Mouse (Mus musculus): ENCODE data around the gene Rhd. TPM values are rescaled to one million over a fixed set of nuclear protein-coding genes. Genes with fewer than 3 reads are reported as not detected.
A peak's percentile ranks its signal among the peaks of the same experiment; 100 is the strongest.
"Not testable (repeated sequence)": the region's sequence is repeated elsewhere in the genome, so short reads cannot be mapped to it uniquely, and the experiment has no call there.

Rhd gene
- polyA plus RNA-seq, 1 experiment from 2014 or later = 1.3 TPM

DNA sequence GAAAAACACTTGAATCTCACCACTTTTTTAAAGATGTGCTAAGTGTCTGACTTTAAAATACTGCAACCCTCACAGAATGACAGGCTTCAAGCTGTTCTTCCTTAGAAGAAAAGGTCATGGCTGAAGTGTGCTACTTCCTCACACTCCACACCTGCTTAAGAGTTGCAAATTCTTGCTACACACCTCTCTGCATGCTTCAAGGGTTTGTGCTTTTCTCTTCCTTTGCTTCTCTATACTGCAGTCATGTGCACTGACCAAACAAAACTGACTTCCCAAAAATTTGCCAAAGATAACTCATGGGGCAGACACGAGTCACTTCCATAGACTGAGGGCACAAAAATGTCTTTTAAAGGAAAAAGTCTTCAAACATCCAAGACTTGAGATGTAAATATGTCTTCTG is 26.1 kb upstream of the Rhd start:
- no peak for ATAC-seq
- Histone ChIP-seq H3K4me2 (ENCODE audit: low read length) (no peak overlapping the region), H3K27me3 (ENCODE audit: control insufficient read depth, insufficient read depth, low read depth, low read length) (no peaks in the 10 kb centered on the region), H3K4me1 (ENCODE audit: control insufficient read depth, insufficient read depth, low read length) (peaks cover 3% of the 10 kb centered on the region; the same call in 1 of the 2 replicates), H3K9me3 (replicated peaks; ENCODE audit: control insufficient read depth, low read length, poor library complexity, severe bottlenecking) (no peaks in the 10 kb centered on the region), H3K9ac (ENCODE audit: low read depth, low read length) (no peak overlapping the region), H3K36me3 (ENCODE audit: control insufficient read depth, insufficient read depth, low read length) (peaks cover 2% of the 10 kb centered on the region; the same call in 1 of the 2 replicates), H3K4me3 (ENCODE audit: low read depth, low read length) (no peak overlapping the region), H3K27ac (ENCODE audit: low read length) (no peak overlapping the region)
- WGBS = 92% methylated on average over 1 of the region's 1 CpGs

- H3K4me2 ChIP-seq (ENCODE audit: low read length); H3K36me3 ChIP-seq (ENCODE audit: control insufficient read depth, insufficient read depth, low read length); ATAC-seq; H3K27ac ChIP-seq (ENCODE audit: low read length); H3K4me1 ChIP-seq (ENCODE audit: control insufficient read depth, insufficient read depth, low read length); H3K27me3 ChIP-seq (ENCODE audit: control insufficient read depth, insufficient read depth, low read depth, low read length); H3K9me3 ChIP-seq (replicated peaks; ENCODE audit: control insufficient read depth, low read length, poor library complexity, severe bottlenecking); H3K4me3 ChIP-seq (ENCODE audit: low read depth, low read length); H3K9ac ChIP-seq (ENCODE audit: low read depth, low read length): not testable (repeated sequence)
- WGBS = 88% methylated on average over 3 of the region's 3 CpGs
Observed at GRCm38 (mm10) chr4:134838706-134839105, 25.6 kb upstream of the Rhd start.

GRCm38 (mm10) chr4:134840231-134840630 is 24.1 kb upstream of the Rhd start:
- Histone ChIP-seq H3K27me3 (ENCODE audit: control insufficient read depth, insufficient read depth, low read depth, low read length) (no peaks in the 10 kb centered on the region), H3K9me3 (replicated peaks; ENCODE audit: control insufficient read depth, low read length, poor library complexity, severe bottlenecking) (no peaks in the 10 kb centered on the region), H3K36me3 (ENCODE audit: control insufficient read depth, insufficient read depth, low read length) (peaks cover under 1% of the 10 kb centered on the region; the same call in 1 of the 2 replicates), H3K4me3 (ENCODE audit: low read depth, low read length) (no peak overlapping the region), H3K4me2 (ENCODE audit: low read length) (no peak overlapping the region), H3K9ac (ENCODE audit: low read depth, low read length) (no peak overlapping the region), H3K4me1 (ENCODE audit: control insufficient read depth, insufficient read depth, low read length) (peaks cover 3% of the 10 kb centered on the region; the same call in 1 of the 2 replicates), H3K27ac (ENCODE audit: low read length) (no peak overlapping the region)
- WGBS = 86% methylated on average over 1 of the region's 1 CpGs
- no peak for ATAC-seq

DNA sequence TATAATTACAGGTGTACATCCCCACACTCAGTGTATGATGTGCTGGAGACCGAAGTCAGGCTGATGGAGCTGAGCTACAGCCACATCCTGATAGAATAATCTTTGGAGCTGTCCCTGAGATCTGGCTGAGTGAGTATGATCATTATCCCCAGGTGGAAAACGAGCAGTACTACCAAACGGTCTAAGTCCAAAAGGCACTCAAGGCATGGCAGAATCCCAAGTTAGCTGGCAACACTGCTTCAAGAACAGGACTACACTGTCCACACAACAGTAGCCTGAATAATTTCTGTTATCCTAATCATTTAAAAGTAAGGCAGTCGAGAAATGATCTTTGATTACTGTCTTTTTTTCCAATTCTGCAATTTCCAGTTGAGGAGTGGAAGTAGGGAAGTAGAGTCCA is 20.8 kb upstream of the Rhd start:
- Histone ChIP-seq H3K9me3 (replicated peaks; ENCODE audit: control insufficient read depth, low read length, poor library complexity, severe bottlenecking) (no peaks in the 10 kb centered on the region), H3K4me3 (ENCODE audit: low read depth, low read length) (no peak overlapping the region), H3K9ac (ENCODE audit: low read depth, low read length) (no peak overlapping the region), H3K27ac (ENCODE audit: low read length) (no peak overlapping the region), H3K36me3 (ENCODE audit: control insufficient read depth, insufficient read depth, low read length) (no peaks in the 10 kb centered on the region), H3K27me3 (ENCODE audit: control insufficient read depth, insufficient read depth, low read depth, low read length) (no peaks in the 10 kb centered on the region), H3K4me1 (ENCODE audit: control insufficient read depth, insufficient read depth, low read length) (peaks cover 10% of the 10 kb centered on the region), H3K4me2 (ENCODE audit: low read length) (no peak overlapping the region)
- ATAC-seq = no peak
- WGBS = 93% methylated on average over 4 of the region's 4 CpGs

DNA sequence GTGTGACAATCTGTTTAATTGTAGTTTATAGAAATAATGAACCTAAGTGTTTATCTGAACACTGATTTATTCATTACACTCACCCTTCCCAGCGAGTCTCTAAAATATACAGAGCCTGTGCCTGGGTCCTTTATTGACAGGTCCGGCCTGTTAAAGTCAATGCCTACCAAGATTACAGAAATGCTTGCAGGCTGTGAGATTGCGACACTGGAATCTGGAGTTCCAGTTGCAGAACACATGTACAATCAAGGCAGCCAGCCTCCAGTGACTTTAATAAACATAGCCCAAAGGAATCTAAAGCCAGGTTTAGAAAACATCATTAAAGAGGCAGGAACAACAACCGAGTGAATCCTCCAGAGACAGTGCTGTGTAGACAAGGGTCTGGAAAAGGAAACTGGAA is 16.7 kb upstream of the Rhd start:
- H3K4me3 ChIP-seq (ENCODE audit: low read depth, low read length) = no peak overlapping the region
- H3K27me3 ChIP-seq (ENCODE audit: control insufficient read depth, insufficient read depth, low read depth, low read length) = no peaks in the 10 kb centered on the region
- 81% methylated on average over 4 of the region's 4 CpGs for WGBS
- H3K36me3 ChIP-seq (ENCODE audit: control insufficient read depth, insufficient read depth, low read length) = no peaks in the 10 kb centered on the region
- H3K9ac ChIP-seq (ENCODE audit: low read depth, low read length) = no peak overlapping the region
- no peak overlapping the region for H3K4me2 ChIP-seq (ENCODE audit: low read length)
- H3K27ac ChIP-seq (ENCODE audit: low read length) = no peak overlapping the region
- H3K9me3 ChIP-seq (replicated peaks; ENCODE audit: control insufficient read depth, low read length, poor library complexity, severe bottlenecking) = no peaks in the 10 kb centered on the region
- peaks cover 36% of the 10 kb centered on the region for H3K4me1 ChIP-seq (ENCODE audit: control insufficient read depth, insufficient read depth, low read length)
- ATAC-seq = no peak

DNA sequence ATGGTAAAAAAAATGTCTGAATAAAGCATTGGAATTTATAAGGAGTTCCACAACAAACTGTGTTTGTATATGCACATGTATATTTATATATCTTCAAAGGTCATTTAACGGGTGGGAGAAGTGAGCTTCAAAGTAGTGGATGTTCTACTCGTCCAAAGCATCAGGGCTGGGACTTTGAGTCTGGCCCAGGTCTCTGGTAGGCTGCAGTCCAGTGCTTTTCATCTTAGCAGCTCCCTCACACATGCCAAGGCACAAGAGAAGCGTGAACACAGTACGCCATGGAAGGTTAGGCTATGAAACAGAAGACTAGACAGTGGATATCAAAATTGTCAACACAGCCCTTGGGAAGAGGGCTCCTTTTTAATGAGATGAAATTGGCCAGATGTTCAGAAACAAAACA is 13.8 kb upstream of the Rhd start:
- H3K27me3 ChIP-seq (ENCODE audit: control insufficient read depth, insufficient read depth, low read depth, low read length) = no peaks in the 10 kb centered on the region
- WGBS = 66% methylated on average over 4 of the region's 4 CpGs
- no peaks in the 10 kb centered on the region for H3K36me3 ChIP-seq (ENCODE audit: control insufficient read depth, insufficient read depth, low read length)
- no peak for ATAC-seq
- peak overlapping the region; percentile 7; the same call in 1 of the 2 replicates for H3K4me3 ChIP-seq (ENCODE audit: low read depth, low read length)
- peak overlapping the region; percentile 97 for H3K4me2 ChIP-seq (ENCODE audit: low read length)
- H3K9ac ChIP-seq (ENCODE audit: low read depth, low read length) = no peak overlapping the region
- H3K4me1 ChIP-seq (ENCODE audit: control insufficient read depth, insufficient read depth, low read length) = peaks cover 36% of the 10 kb centered on the region
- H3K27ac ChIP-seq (ENCODE audit: low read length) = no peak overlapping the region
- H3K9me3 ChIP-seq (replicated peaks; ENCODE audit: control insufficient read depth, low read length, poor library complexity, severe bottlenecking) = no peaks in the 10 kb centered on the region

DNA sequence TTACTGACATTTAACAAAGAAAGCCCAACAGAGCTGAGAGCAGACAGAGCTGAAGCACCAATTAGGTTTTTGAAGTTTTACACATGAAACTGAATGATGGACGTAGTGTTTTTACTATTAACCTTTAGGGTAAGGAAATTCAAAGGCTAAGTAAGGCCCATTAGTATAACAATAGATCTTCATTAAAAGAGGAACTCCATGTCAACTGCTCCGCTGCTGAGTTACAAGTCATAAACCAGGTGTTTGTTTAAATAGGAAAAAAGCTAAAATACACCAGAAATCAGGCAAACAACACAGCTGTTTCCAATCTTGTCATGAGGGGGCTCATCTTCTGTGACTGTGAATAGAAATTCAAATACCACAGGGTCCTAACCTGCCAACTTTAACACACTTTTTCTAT is 13.1 kb upstream of the Rhd start:
- H3K9ac ChIP-seq (ENCODE audit: low read depth, low read length) = 0 out of 2 replicates have a peak overlapping the region, but pooled peaks have one; percentile 99
- no peaks in the 10 kb centered on the region for H3K9me3 ChIP-seq (replicated peaks; ENCODE audit: control insufficient read depth, low read length, poor library complexity, severe bottlenecking)
- no peak for ATAC-seq
- H3K36me3 ChIP-seq (ENCODE audit: control insufficient read depth, insufficient read depth, low read length) = no peaks in the 10 kb centered on the region
- H3K4me3 ChIP-seq (ENCODE audit: low read depth, low read length) = peak overlapping the region; percentile 95
- no peak overlapping the region for H3K27ac ChIP-seq (ENCODE audit: low read length)
- WGBS = 44% methylated on average over 2 of the region's 2 CpGs
- H3K27me3 ChIP-seq (ENCODE audit: control insufficient read depth, insufficient read depth, low read depth, low read length) = peaks cover 3% of the 10 kb centered on the region
- H3K4me1 ChIP-seq (ENCODE audit: control insufficient read depth, insufficient read depth, low read length) = peaks cover 36% of the 10 kb centered on the region
- peak overlapping the region; percentile 97 for H3K4me2 ChIP-seq (ENCODE audit: low read length)

- Histone ChIP-seq H3K27ac (ENCODE audit: low read length) (peak overlapping the region; percentile 41; the same call in 1 of the 2 replicates), H3K9me3 (replicated peaks; ENCODE audit: control insufficient read depth, low read length, poor library complexity, severe bottlenecking) (no peaks in the 10 kb centered on the region), H3K9ac (ENCODE audit: low read depth, low read length) (peak overlapping the region; percentile 99), H3K27me3 (ENCODE audit: control insufficient read depth, insufficient read depth, low read depth, low read length) (peaks cover 3% of the 10 kb centered on the region), H3K4me1 (ENCODE audit: control insufficient read depth, insufficient read depth, low read length) (peaks cover 36% of the 10 kb centered on the region), H3K36me3 (ENCODE audit: control insufficient read depth, insufficient read depth, low read length) (no peaks in the 10 kb centered on the region), H3K4me3 (ENCODE audit: low read depth, low read length) (peak overlapping the region; percentile 95), H3K4me2 (ENCODE audit: low read length) (peak overlapping the region; percentile 97)
- ATAC-seq = no peak
- 8% methylated on average over 14 of the region's 14 CpGs for WGBS
Observed at GRCm38 (mm10) chr4:134851876-134852275, 12.5 kb upstream of the Rhd start.

DNA sequence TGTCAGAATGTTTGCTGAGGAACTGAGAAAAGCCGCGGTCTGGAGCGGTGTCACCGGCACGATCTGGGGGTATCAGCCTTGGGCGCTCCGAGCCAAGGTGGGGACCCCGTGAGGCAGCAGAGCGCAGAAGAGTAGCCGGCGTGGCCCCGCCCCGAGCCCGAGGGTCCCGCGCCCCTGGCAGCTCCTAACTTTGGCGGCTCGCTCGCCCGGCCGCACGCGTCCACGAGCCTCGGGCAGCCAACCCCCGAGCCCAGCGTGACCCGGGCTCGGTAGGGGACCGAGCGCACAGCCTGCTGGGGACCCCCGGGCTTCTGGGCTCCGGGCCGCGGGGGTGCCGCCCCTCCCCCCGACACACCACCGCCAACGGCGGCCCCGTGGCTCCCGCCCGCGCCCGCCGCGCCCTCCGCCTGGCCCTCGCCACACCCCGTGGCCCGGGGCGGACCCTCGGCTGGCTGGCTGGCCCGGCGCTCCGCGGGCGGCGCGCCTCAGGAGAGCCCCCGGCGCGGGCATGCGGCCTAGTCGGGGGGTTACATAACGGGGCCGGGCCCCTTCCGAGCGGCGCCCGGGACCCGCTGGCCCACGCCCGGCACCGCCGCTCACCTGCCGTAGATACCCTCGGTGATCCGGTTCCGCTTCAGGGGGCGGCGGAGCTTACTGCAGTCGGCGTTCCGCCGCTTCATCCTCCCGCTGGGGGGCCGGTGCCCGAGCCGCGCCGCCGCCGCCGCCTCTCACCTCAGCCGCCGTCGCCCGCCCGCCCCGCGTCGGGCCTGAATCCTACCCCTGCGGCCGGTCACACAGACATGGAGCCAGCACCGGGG is 11.7 kb upstream of the Rhd start:
- ATAC-seq = peak; percentile 1; the same call in 1 of the 2 replicates
- Histone ChIP-seq H3K9me3 (replicated peaks; ENCODE audit: control insufficient read depth, low read length, poor library complexity, severe bottlenecking) (no peaks in the 10 kb centered on the region), H3K4me2 (ENCODE audit: low read length) (peak overlapping the region; percentile 97), H3K27ac (ENCODE audit: low read length) (peak overlapping the region; percentile 100), H3K9ac (ENCODE audit: low read depth, low read length) (peak overlapping the region; percentile 99), H3K36me3 (ENCODE audit: control insufficient read depth, insufficient read depth, low read length) (no peaks in the 10 kb centered on the region), H3K4me3 (ENCODE audit: low read depth, low read length) (peak overlapping the region; percentile 95), H3K27me3 (ENCODE audit: control insufficient read depth, insufficient read depth, low read depth, low read length) (peaks cover 3% of the 10 kb centered on the region), H3K4me1 (ENCODE audit: control insufficient read depth, insufficient read depth, low read length) (peaks cover 34% of the 10 kb centered on the region)
- 0% methylated on average over 80 of the region's 106 CpGs for WGBS
